Mouse (Mus musculus) midbrain, embryonic 15.5 days (tissue): Measurements from ENCODE around the gene Galm. TPM values are rescaled to one million over a fixed set of nuclear protein-coding genes. Genes with fewer than 3 reads are reported as not detected.
"Not testable (repeated sequence)": the region's sequence is repeated elsewhere in the genome, so short reads cannot be mapped to it uniquely, and the experiment has no call there.

Experiments
- ATAC-seq: fragments of 200-750 bp; cut with Nextera tagmentation; replicated peaks from 2 replicates; pipeline ENCODE4 v1.8.0; 2017; ENCODE audit warnings: moderate TSS enrichment
- H3K27ac ChIP-seq: fragments of 300-500 bp; sonication (generic); 2 replicates; pipeline ENCODE4 v1.5.1; 2015; ENCODE audit warnings: mild to moderate bottlenecking, inconsistent platforms
- H3K27me3 ChIP-seq: fragments of 300-500 bp; sonication (generic); replicated peaks from 2 replicates; pipeline ENCODE4 v1.6.1; 2015; ENCODE audit warnings: inconsistent platforms
- H3K36me3 ChIP-seq: fragments of 300-500 bp; sonication (generic); replicated peaks from 2 replicates; pipeline ENCODE4 v1.6.1; 2015; ENCODE audit warnings: inconsistent platforms
- H3K4me1 ChIP-seq: fragments of 300-500 bp; sonication (generic); 2 replicates; pipeline ENCODE4 v1.6.1; 2015; ENCODE audit warnings: inconsistent platforms
- H3K4me2 ChIP-seq: fragments of 300-500 bp; sonication (generic); 2 replicates; pipeline ENCODE4 v1.6.1; 2015; ENCODE audit warnings: inconsistent platforms, mild to moderate bottlenecking, moderate library complexity
- H3K4me3 ChIP-seq: fragments of 300-500 bp; sonication (generic); 2 replicates; pipeline ENCODE4 v1.5.1; 2015; ENCODE audit warnings: mild to moderate bottlenecking, inconsistent platforms
- H3K9ac ChIP-seq: fragments of 300-500 bp; sonication (generic); 2 replicates; pipeline ENCODE4 v1.6.1; 2015; ENCODE audit warnings: mild to moderate bottlenecking, inconsistent platforms
- H3K9me3 ChIP-seq: fragments of 300-500 bp; sonication (generic); 2 replicates; pipeline ENCODE4 v1.6.1; 2016; ENCODE audit warnings: inconsistent platforms
- WGBS: fragments of 180-500 bp; shearing (Covaris S2); methylation state at CpG from one replicate; pipeline ENCODE4 v1.1.7; 2015; ENCODE audit warnings: mixed read lengths; 5-methylcytosine and 5-hydroxymethylcytosine counted together
- polyA plus RNA-seq: library from polyadenylated mRNA; unstranded; fragments of >200 nt; fragmentation: Nextera tagmentation; extraction: Ambion mirVana; gene quantifications from 2 replicates; pipeline ENCODE4 v1.2.1, GENCODE M21; 2015

Galm gene
- polyA plus RNA-seq, 1 experiment from 2014 or later: 1.5 TPM

- H3K9me3 ChIP-seq: no peaks in the 10 kb centered on the region
- H3K27ac ChIP-seq: no peak overlapping the region
- H3K9ac ChIP-seq: no peak overlapping the region
- ATAC-seq: peak; percentile 53; the same call in 1 of the 2 replicates
- WGBS: 91% methylated on average over 3 of the region's 3 CpGs
- peaks cover 43% of the 10 kb centered on the region for H3K36me3 ChIP-seq
- no peak overlapping the region for H3K4me2 ChIP-seq
- 0 out of 2 replicates have a peak, but pooled peaks cover 6% of the 10 kb centered on the region for H3K4me1 ChIP-seq
- no peak overlapping the region for H3K4me3 ChIP-seq
- H3K27me3 ChIP-seq: no peaks in the 10 kb centered on the region
These were observed 72.0 kb downstream of the Galm start for GRCm38 (mm10) chr17:80199160-80199778.

- Histone ChIP-seq H3K4me2 (peak overlapping the region; percentile 80), H3K36me3 (peaks cover 24% of the 10 kb centered on the region), H3K4me3 (peak overlapping the region; percentile 74), H3K9ac (peak overlapping the region; percentile 90), H3K4me1 (peaks cover 19% of the 10 kb centered on the region), H3K27me3 (no peaks in the 10 kb centered on the region), H3K9me3 (no peaks in the 10 kb centered on the region), H3K27ac (peak overlapping the region; percentile 99)
- no peak for ATAC-seq
- 33% methylated on average over 5 of the region's 5 CpGs for WGBS
These were observed 78.4 kb downstream of the Galm start for GRCm38 (mm10) chr17:80205657-80206056.

GRCm38 (mm10) chr17:80206301-80206670 is 79.0 kb downstream of the Galm start:
- Histone ChIP-seq H3K36me3 (peaks cover 21% of the 10 kb centered on the region), H3K27ac (peak overlapping the region; percentile 99), H3K4me2 (peak overlapping the region; percentile 80), H3K4me1 (peaks cover 19% of the 10 kb centered on the region), H3K9ac (peak overlapping the region; percentile 90), H3K9me3 (no peaks in the 10 kb centered on the region), H3K27me3 (no peaks in the 10 kb centered on the region), H3K4me3 (peak overlapping the region; percentile 74)
- peak; percentile 74 for ATAC-seq
- under 1% methylated on average over 36 of the region's 36 CpGs for WGBS

- H3K9ac ChIP-seq: peak within 1 kb of the TSS; percentile 90
- H3K4me3 ChIP-seq: peak within 1 kb of the TSS; percentile 74
- H3K4me1 ChIP-seq: peaks cover 19% of the 10 kb centered on the region
- peak within 1 kb of the TSS; percentile 99 for H3K27ac ChIP-seq
- ATAC-seq: peak; percentile 92
- peak within 1 kb of the TSS; percentile 80 for H3K4me2 ChIP-seq
- H3K9me3 ChIP-seq: no peaks in the 10 kb centered on the region
- no peaks in the 10 kb centered on the region for H3K27me3 ChIP-seq
- peaks cover 17% of the 10 kb centered on the region for H3K36me3 ChIP-seq
- under 1% methylated on average over 95 of the region's 95 CpGs for WGBS
These were observed 79.7 kb downstream of the Galm start, which contains the start of the genes Srsf7 and Ttc39d for GRCm38 (mm10) chr17:80206671-80207581. TSS of gene Srsf7 (minus strand) at chr17:80207307. TSS of gene Ttc39d (plus strand) at chr17:80207460.

- not testable (repeated sequence) for H3K9ac ChIP-seq, H3K4me2 ChIP-seq, H3K4me3 ChIP-seq, H3K36me3 ChIP-seq, H3K9me3 ChIP-seq, ATAC-seq, H3K4me1 ChIP-seq, H3K27ac ChIP-seq, H3K27me3 ChIP-seq
- WGBS: 89% methylated on average over 4 of the region's 4 CpGs
These were observed 86.7 kb downstream of the Galm start for GRCm38 (mm10) chr17:80213998-80214397.

GRCm38 (mm10) chr17:80220131-80220530 is 92.9 kb downstream of the Galm start:
- Histone ChIP-seq H3K27me3 (no peaks in the 10 kb centered on the region), H3K36me3 (no peaks in the 10 kb centered on the region), H3K9me3 (no peaks in the 10 kb centered on the region), H3K27ac (no peak overlapping the region), H3K4me1 (peaks cover 5% of the 10 kb centered on the region), H3K4me3 (no peak overlapping the region), H3K4me2 (no peak overlapping the region), H3K9ac (no peak overlapping the region)
- ATAC-seq: no peak
- WGBS: 86% methylated on average over 2 of the region's 2 CpGs

GRCm38 (mm10) chr17:80221202-80221601 is 93.9 kb downstream of the Galm start:
- no peak for ATAC-seq
- 65% methylated on average over 9 of the region's 9 CpGs for WGBS
- H3K27me3 ChIP-seq: no peaks in the 10 kb centered on the region
- H3K9ac ChIP-seq: no peak overlapping the region
- H3K4me2 ChIP-seq: no peak overlapping the region
- H3K9me3 ChIP-seq: no peaks in the 10 kb centered on the region
- H3K4me1 ChIP-seq: peaks cover 6% of the 10 kb centered on the region
- H3K27ac ChIP-seq: no peak overlapping the region
- no peaks in the 10 kb centered on the region for H3K36me3 ChIP-seq
- H3K4me3 ChIP-seq: no peak overlapping the region

- Histone ChIP-seq H3K27me3 (no peaks in the 10 kb centered on the region), H3K9ac (no peak overlapping the region), H3K4me1 (peaks cover 6% of the 10 kb centered on the region), H3K36me3 (no peaks in the 10 kb centered on the region), H3K27ac (no peak overlapping the region), H3K4me2 (no peak overlapping the region), H3K9me3 (no peaks in the 10 kb centered on the region), H3K4me3 (no peak overlapping the region)
- ATAC-seq: no peak
- 61% methylated on average over 3 of the region's 3 CpGs for WGBS
These were observed 94.8 kb downstream of the Galm start for GRCm38 (mm10) chr17:80221890-80222628.

- peak overlapping the region; percentile 76 for H3K4me2 ChIP-seq
- peak; percentile 72 for ATAC-seq
- H3K27ac ChIP-seq: peak overlapping the region; percentile 72
- no peaks in the 10 kb centered on the region for H3K9me3 ChIP-seq
- peak overlapping the region; percentile 54 for H3K9ac ChIP-seq
- H3K27me3 ChIP-seq: no peaks in the 10 kb centered on the region
- no peaks in the 10 kb centered on the region for H3K36me3 ChIP-seq
- 7% methylated on average over 9 of the region's 9 CpGs for WGBS
- peaks cover 6% of the 10 kb centered on the region for H3K4me1 ChIP-seq
- peak overlapping the region; percentile 58 for H3K4me3 ChIP-seq
These were observed 96.6 kb downstream of the Galm start for GRCm38 (mm10) chr17:80223829-80224228.

GRCm38 (mm10) chr17:80224326-80225116 is 97.2 kb downstream of the Galm start, which contains the start of gene Gemin6:
TSS of gene Gemin6 (plus strand) at chr17:80224441.
- Histone ChIP-seq H3K4me1 (peaks cover 6% of the 10 kb centered on the region), H3K27ac (peak within 1 kb of the TSS; percentile 72), H3K27me3 (no peaks in the 10 kb centered on the region), H3K9me3 (no peaks in the 10 kb centered on the region), H3K4me2 (peak within 1 kb of the TSS; percentile 76), H3K9ac (peak within 1 kb of the TSS; percentile 54), H3K36me3 (no peaks in the 10 kb centered on the region), H3K4me3 (peak within 1 kb of the TSS; percentile 58)
- ATAC-seq: peak; percentile 99
- WGBS: under 1% methylated on average over 33 of the region's 33 CpGs

GRCm38 (mm10) chr17:80225142-80225541 is 97.9 kb downstream of the Galm start:
- H3K4me1 ChIP-seq, H3K9me3 ChIP-seq, H3K36me3 ChIP-seq, H3K27me3 ChIP-seq: not testable (repeated sequence)
- Histone ChIP-seq H3K9ac (peak overlapping the region; percentile 54), H3K4me2 (peak overlapping the region; percentile 76), H3K27ac (0 out of 2 replicates have a peak overlapping the region, but pooled peaks have one; percentile 72), H3K4me3 (peak overlapping the region; percentile 58)
- 59% methylated on average over 5 of the region's 5 CpGs for WGBS
- peak; percentile 6; the same call in 1 of the 2 replicates for ATAC-seq
